Mouse (Mus musculus) megakaryocyte, adult 5-6 weeks (primary cell): ENCODE measurements around the gene 5830411N06Rik. TPM values are rescaled to one million over a fixed set of nuclear protein-coding genes. Genes with fewer than 3 reads are reported as not detected.

ENCODE experiments used
- ATAC-seq: 2 replicates; pipeline ENCODE4 v1.8.0; 2016; ENCODE audit warnings: mild to moderate bottlenecking, inconsistent platforms; ENCODE audit not compliant: poor library complexity, severe bottlenecking
- total RNA-seq, 2 experiments: library from RNA; stranded (forward) in 1 of 2; stranded (reverse) in 1 of 2; fragments of 153-499, 151-499 nt in 1 of 2; fragments of 221-1000, 200-1000 nt in 1 of 2; gene quantifications; 2 replicates each; pipeline versions ENCODE4 v1.2.3 to v1.2.4; 2015 to 2017

5830411N06Rik gene
- total RNA-seq, 2 experiments from 2014 or later, result 0.33 TPM; not detected in 1

GRCm38 (mm10) chr7:140333717-140334116, 86.6 kb downstream of the 5830411N06Rik start, which contains the start of gene Olfr527:
TSS of gene Olfr527 (plus strand) at chr7:140334017.
- no peak for ATAC-seq

Other genes with a start within 250 kb of the 5830411N06Rik start
- 32.2 and 34.0 TPM in 2 replicates for gene Zfp511, start 210.9 kb upstream of the 5830411N06Rik start, total RNA-seq (2015)
- gene Zfp511, start 210.9 kb upstream of the 5830411N06Rik start, total RNA-seq (2017), result 19.9 and 22.8 TPM in 2 replicates
- gene Tubgcp2, start 210.6 kb upstream of the 5830411N06Rik start, total RNA-seq (2015), result 17.8 and 18.8 TPM in 2 replicates
- 29.7 and 36.7 TPM in 2 replicates for gene Tubgcp2, start 210.6 kb upstream of the 5830411N06Rik start, total RNA-seq (2017)
- gene Msx3, start 198.2 kb upstream of the 5830411N06Rik start, total RNA-seq (2015), result not detected in 2 replicates
- gene Msx3, start 198.2 kb upstream of the 5830411N06Rik start, total RNA-seq (2017), result not detected in 2 replicates
- not detected in 2 replicates for gene Caly, start 164.7 kb upstream of the 5830411N06Rik start, total RNA-seq (2015)
- not detected in 2 replicates for gene Caly, start 164.7 kb upstream of the 5830411N06Rik start, total RNA-seq (2017)
- not detected in 2 replicates for gene Prap1, start 153.9 kb upstream of the 5830411N06Rik start, total RNA-seq (2015)
- not detected in 2 replicates for gene Prap1, start 153.9 kb upstream of the 5830411N06Rik start, total RNA-seq (2017)
- gene Fuom, start 144.8 kb upstream of the 5830411N06Rik start, total RNA-seq (2015), result 13.0 and 15.8 TPM in 2 replicates
- gene Fuom, start 144.8 kb upstream of the 5830411N06Rik start, total RNA-seq (2017), result 12.1 and 16.0 TPM in 2 replicates
- gene Paox, start 131.5 kb upstream of the 5830411N06Rik start, total RNA-seq (2015), result 12.9 and 16.9 TPM in 2 replicates
- gene Paox, start 131.5 kb upstream of the 5830411N06Rik start, total RNA-seq (2017), result 8.7 and 11.3 TPM in 2 replicates
- gene Echs1, start 130.8 kb upstream of the 5830411N06Rik start, total RNA-seq (2015), result 72.7 and 97.4 TPM in 2 replicates
- 71.3 and 87.9 TPM in 2 replicates for gene Echs1, start 130.8 kb upstream of the 5830411N06Rik start, total RNA-seq (2017)
- gene Mtg1, start 109.7 kb upstream of the 5830411N06Rik start, total RNA-seq (2015), result 10.2 and 17.4 TPM in 2 replicates
- 5.9 and 14.4 TPM in 2 replicates for gene Mtg1, start 109.7 kb upstream of the 5830411N06Rik start, total RNA-seq (2017)
- not detected in 2 replicates for gene Sprn, start 92.4 kb upstream of the 5830411N06Rik start, total RNA-seq (2015)
- gene Sprn, start 92.4 kb upstream of the 5830411N06Rik start, total RNA-seq (2017), result not detected in 2 replicates
- not detected in 2 replicates for gene Olfr522, start 82.5 kb upstream of the 5830411N06Rik start, total RNA-seq (2015)
- not detected in 2 replicates for gene Olfr522, start 82.5 kb upstream of the 5830411N06Rik start, total RNA-seq (2017)
- not detected in 2 replicates for gene Olfr523, start 74.1 kb upstream of the 5830411N06Rik start, total RNA-seq (2015)
- not detected in 2 replicates for gene Olfr523, start 74.1 kb upstream of the 5830411N06Rik start, total RNA-seq (2017)
- not detected in 2 replicates for gene Olfr524, start 41.3 kb upstream of the 5830411N06Rik start, total RNA-seq (2015)
- not detected in 2 replicates for gene Olfr524, start 41.3 kb upstream of the 5830411N06Rik start, total RNA-seq (2017)
- gene Cd163l1, start 29.0 kb upstream of the 5830411N06Rik start, total RNA-seq (2015), result 0.11 and 0.41 TPM in 2 replicates
- 0.44 and 0.61 TPM in 2 replicates for gene Cd163l1, start 29.0 kb upstream of the 5830411N06Rik start, total RNA-seq (2017)
- gene Olfr525, start 73.6 kb downstream of the 5830411N06Rik start, total RNA-seq (2015), result not detected in 2 replicates
- gene Olfr525, start 73.6 kb downstream of the 5830411N06Rik start, total RNA-seq (2017), result not detected in 2 replicates
- gene Olfr527, start 86.7 kb downstream of the 5830411N06Rik start, total RNA-seq (2015), result not detected in 2 replicates
- not detected in 2 replicates for gene Olfr527, start 86.7 kb downstream of the 5830411N06Rik start, total RNA-seq (2017)
- 0.11 TPM in 1 of 2 replicates, not detected in the other for gene Olfr60, start 114.4 kb downstream of the 5830411N06Rik start, total RNA-seq (2015)
- not detected in 2 replicates for gene Olfr60, start 114.4 kb downstream of the 5830411N06Rik start, total RNA-seq (2017)
- gene Olfr530, start 129.0 kb downstream of the 5830411N06Rik start, total RNA-seq (2015), result not detected in 2 replicates
- not detected in 2 replicates for gene Olfr530, start 129.0 kb downstream of the 5830411N06Rik start, total RNA-seq (2017)
- not detected in 2 replicates for gene Olfr531, start 155.6 kb downstream of the 5830411N06Rik start, total RNA-seq (2015)
- not detected in 2 replicates for gene Olfr531, start 155.6 kb downstream of the 5830411N06Rik start, total RNA-seq (2017)
- not detected in 2 replicates for gene Olfr532, start 174.4 kb downstream of the 5830411N06Rik start, total RNA-seq (2015)
- not detected in 2 replicates for gene Olfr532, start 174.4 kb downstream of the 5830411N06Rik start, total RNA-seq (2017)
- gene Olfr533, start 216.1 kb downstream of the 5830411N06Rik start, total RNA-seq (2015), result not detected in 2 replicates
- not detected in 2 replicates for gene Olfr533, start 216.1 kb downstream of the 5830411N06Rik start, total RNA-seq (2017)
- gene Olfr535, start 236.9 kb downstream of the 5830411N06Rik start, total RNA-seq (2015), result not detected in 2 replicates
- gene Olfr535, start 236.9 kb downstream of the 5830411N06Rik start, total RNA-seq (2017), result not detected in 2 replicates